Mouse (Mus musculus): Measurements from ENCODE around the gene Nrxn1. TPM values are rescaled to one million over a fixed set of nuclear protein-coding genes. Genes with fewer than 3 reads are reported as not detected.

Gene Nrxn1
- total and polyA plus RNA-seq, 2 experiments from 2014 or later, result 242 to 376 TPM

DNA sequence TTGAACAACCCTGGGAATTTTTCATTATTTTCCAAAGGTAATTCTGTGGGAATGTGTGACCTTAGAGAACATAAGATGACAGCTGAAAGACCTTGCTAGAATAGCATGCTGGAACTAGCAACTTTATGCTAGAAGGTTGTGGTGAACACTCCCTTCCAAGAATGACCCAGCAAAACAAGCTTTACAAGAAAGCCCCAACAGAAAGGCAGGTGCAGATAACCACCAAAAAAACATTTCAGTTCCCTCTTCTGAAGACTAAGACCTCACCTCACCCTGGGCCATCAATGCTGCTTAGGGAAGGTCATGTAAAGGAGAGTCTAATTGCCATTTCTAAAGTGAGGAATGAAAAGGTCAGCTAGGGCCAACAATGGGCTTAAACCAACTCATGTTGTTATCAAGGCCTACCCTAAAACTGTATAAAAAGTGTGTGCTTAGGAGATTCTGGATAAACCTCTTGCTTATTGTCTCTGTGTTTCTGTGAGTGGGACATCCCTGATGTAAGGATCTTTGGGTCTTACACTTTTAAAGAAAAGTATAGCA, 249.7 kb downstream of the Nrxn1 start:
- no peak for TF ChIP-seq CTCF (IDR thresholded peaks at IDR 0.05; ENCODE audit: low read depth)
- H3K36me3 ChIP-seq (ENCODE audit: insufficient read depth), result no peaks in the 10 kb centered on the region
- ATAC-seq, result no peak

DNA sequence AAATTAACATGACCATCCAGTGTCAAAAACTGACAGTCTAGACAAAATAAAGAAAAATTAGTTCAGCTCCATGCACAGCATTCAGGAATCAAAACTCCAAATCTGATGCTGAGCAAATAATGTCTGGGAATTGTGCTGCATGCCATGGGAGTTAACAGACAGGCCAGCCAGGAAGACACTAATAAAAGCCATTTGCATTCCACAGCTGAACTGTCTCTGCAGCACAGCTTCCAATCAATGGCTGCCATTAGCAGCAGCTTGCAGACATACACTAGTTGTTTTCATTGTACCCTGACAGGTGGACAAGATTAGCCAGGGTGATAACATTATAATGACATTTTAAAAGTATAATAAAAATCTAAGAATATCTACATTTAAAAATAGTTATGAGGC, 255.9 kb downstream of the Nrxn1 start:
- no peaks in the 10 kb centered on the region for H3K4me1 ChIP-seq (ENCODE audit: insufficient read depth)
- no peak overlapping the region for H3K4me3 ChIP-seq (ENCODE audit: low read depth, low read length)
- DNase-seq (no peak), ATAC-seq (peak; percentile 45; the same call in 1 of the 2 replicates)
- no peak for TF ChIP-seq CTCF (IDR thresholded peaks at IDR 0.05; ENCODE audit: low read depth)
- no peaks in the 10 kb centered on the region for H3K9me3 ChIP-seq (ENCODE audit: low read length)
- H3K27me3 ChIP-seq (ENCODE audit: insufficient read depth, low read length), result no peaks in the 10 kb centered on the region
- H3K9ac ChIP-seq, result no peak overlapping the region
- no peak overlapping the region for H3K4me2 ChIP-seq (ENCODE audit: low read depth)
- H3K36me3 ChIP-seq (ENCODE audit: insufficient read depth), result no peaks in the 10 kb centered on the region
- H3K27ac ChIP-seq (ENCODE audit: low read depth, low read length), result no peak overlapping the region

More for the DNA sequence above, 249.7 kb downstream of the Nrxn1 start:
- DNase-seq, result no peak
- H3K4me3 ChIP-seq (ENCODE audit: low read depth, low read length), result no peak overlapping the region
- H3K9me3 ChIP-seq (ENCODE audit: low read length), result no peaks in the 10 kb centered on the region
- H3K4me1 ChIP-seq (ENCODE audit: insufficient read depth), result no peaks in the 10 kb centered on the region
- H3K27ac ChIP-seq (ENCODE audit: low read depth, low read length), result no peak overlapping the region
- no peaks in the 10 kb centered on the region for H3K27me3 ChIP-seq (ENCODE audit: insufficient read depth, low read length)
- H3K4me2 ChIP-seq (ENCODE audit: low read depth), result no peak overlapping the region
- no peak overlapping the region for H3K9ac ChIP-seq

DNA sequence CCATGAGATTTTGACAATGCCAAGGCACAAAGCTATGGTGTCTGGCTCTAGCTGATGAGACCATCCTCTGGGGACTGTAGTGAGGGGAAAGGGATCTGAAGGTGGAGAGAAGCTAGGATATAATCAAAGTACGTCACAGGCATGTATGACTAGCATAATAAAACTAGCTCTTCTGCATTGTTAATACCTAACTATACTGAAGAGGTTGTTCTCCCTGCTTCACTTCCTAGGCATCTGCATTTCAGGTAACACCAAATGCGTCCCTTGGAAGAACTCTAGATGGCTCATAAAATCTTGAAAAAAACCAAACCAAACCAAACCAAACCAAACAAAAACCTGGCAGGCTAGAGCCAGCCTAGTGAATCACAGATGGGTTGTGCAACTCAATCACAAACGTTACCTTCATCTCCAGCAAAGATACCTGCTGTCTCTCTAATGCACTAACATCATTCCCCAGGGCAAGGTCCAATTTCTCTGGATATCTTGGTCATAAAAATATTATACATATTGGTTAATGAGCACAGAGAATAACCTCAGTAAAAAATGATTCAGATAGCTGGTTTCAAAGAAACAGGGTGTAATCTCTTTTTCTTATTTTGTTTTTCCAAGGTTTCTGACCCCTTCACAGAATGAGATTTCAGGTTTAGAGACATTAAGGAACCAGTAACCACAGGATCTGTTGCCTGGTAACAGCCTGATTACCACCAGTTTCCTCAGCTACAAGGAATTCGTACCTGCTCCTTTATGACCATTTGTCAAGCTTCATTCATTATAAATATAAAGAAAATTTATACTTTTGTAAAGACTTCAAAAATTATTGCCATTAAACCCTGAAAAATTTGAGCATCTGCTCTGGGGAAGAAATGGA, 256.5 kb downstream of the Nrxn1 start:
- DNase-seq (no peak), ATAC-seq (no peak)
- no peak overlapping the region for H3K4me3 ChIP-seq (ENCODE audit: low read depth, low read length)
- H3K27ac ChIP-seq (ENCODE audit: low read depth, low read length), result no peak overlapping the region; the same call in 1 of the 2 replicates
- H3K9me3 ChIP-seq (ENCODE audit: low read length), result no peaks in the 10 kb centered on the region
- no peaks in the 10 kb centered on the region for H3K27me3 ChIP-seq (ENCODE audit: insufficient read depth, low read length)
- no peak overlapping the region for H3K4me2 ChIP-seq (ENCODE audit: low read depth)
- no peaks in the 10 kb centered on the region for H3K36me3 ChIP-seq (ENCODE audit: insufficient read depth)
- H3K9ac ChIP-seq, result no peak overlapping the region
- no peaks in the 10 kb centered on the region for H3K4me1 ChIP-seq (ENCODE audit: insufficient read depth)
- TF ChIP-seq CTCF (IDR thresholded peaks at IDR 0.05; ENCODE audit: low read depth), result no peak
- WGBS, result 50% methylated on average over 4 of the region's 4 CpGs

DNA sequence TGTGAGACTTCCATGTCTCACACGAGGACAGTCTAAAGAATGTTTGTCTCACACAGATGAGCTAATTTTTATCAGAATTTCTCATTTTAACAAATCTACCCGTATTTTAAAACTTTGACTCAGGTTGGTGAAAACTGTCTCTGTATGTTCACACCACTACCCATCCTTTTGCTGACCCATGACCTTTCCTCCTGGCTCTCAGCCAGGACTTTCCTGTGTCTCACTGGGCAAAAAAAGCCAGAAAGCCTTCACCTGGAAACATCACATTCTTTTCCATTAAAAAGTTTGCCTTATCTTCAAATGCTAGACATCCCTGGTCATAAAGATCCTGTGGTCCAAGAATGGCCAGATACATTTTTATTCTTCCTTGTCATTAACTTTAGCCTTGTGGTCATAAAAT, 274.5 kb downstream of the Nrxn1 start:
- Histone ChIP-seq H3K27ac (ENCODE audit: low read depth, low read length) (no peak overlapping the region), H3K27me3 (ENCODE audit: insufficient read depth, low read length) (no peaks in the 10 kb centered on the region), H3K9ac (no peak overlapping the region), H3K9me3 (ENCODE audit: low read length) (no peaks in the 10 kb centered on the region), H3K4me1 (ENCODE audit: insufficient read depth) (no peaks in the 10 kb centered on the region), H3K4me2 (ENCODE audit: low read depth) (no peak overlapping the region), H3K4me3 (ENCODE audit: low read depth, low read length) (no peak overlapping the region), H3K36me3 (ENCODE audit: insufficient read depth) (no peaks in the 10 kb centered on the region)
- ATAC-seq (no peak), DNase-seq (no peak)
- TF ChIP-seq CTCF (IDR thresholded peaks at IDR 0.05; ENCODE audit: low read depth), result no peak
- WGBS, result 72% methylated on average over 2 of the region's 2 CpGs

DNA sequence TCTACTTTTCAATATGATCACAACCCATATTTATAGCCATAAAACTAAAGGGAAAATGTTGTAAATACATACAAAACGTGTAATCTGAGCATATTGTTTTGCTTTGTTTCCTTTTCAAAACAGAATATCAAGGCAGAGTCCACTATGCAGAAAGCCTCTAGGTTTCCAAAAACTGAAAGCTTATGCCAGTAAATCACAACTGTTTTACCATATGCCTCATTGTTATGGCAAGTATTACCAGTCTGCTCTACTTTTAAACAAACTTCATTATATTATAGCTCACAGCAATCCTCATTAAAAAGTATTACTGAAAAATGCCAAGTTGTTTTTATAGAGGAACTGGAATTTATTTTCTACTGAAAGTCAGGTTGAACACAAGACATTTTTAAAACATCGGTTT, 275.0 kb downstream of the Nrxn1 start:
- no peak for ATAC-seq
- TF ChIP-seq CTCF (IDR thresholded peaks at IDR 0.05; ENCODE audit: low read depth), result no peak
- H3K9me3 ChIP-seq (ENCODE audit: low read length), result no peaks in the 10 kb centered on the region
- H3K9ac ChIP-seq, result no peak overlapping the region
- no peaks in the 10 kb centered on the region for H3K27me3 ChIP-seq (ENCODE audit: insufficient read depth, low read length)
- H3K36me3 ChIP-seq (ENCODE audit: insufficient read depth), result no peaks in the 10 kb centered on the region
- WGBS, result 56% methylated on average over 2 of the region's 2 CpGs
- H3K27ac ChIP-seq (ENCODE audit: low read depth, low read length), result no peak overlapping the region
- H3K4me2 ChIP-seq (ENCODE audit: low read depth), result no peak overlapping the region
- DNase-seq, result no peak
- no peaks in the 10 kb centered on the region for H3K4me1 ChIP-seq (ENCODE audit: insufficient read depth)
- no peak overlapping the region for H3K4me3 ChIP-seq (ENCODE audit: low read depth, low read length)

DNA sequence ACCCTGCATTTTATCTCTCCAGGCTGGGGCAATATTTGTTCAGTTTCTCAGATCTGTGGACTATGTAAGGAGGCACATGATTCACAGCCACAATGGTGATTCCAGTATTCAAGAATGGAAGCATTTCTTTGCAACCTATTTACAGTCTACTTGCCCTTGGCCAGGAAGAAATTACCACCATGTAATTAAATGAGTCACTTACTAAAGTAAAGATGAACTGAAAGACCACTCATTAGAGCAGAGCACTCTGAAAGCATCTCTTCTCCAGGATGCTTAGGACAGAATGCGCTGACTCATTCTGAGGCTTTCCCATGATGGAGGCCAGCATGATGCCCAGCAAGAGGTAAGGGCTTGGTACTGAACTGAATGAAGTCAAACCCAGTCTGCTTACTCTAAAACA, 277.6 kb downstream of the Nrxn1 start:
- no peaks in the 10 kb centered on the region for H3K4me1 ChIP-seq (ENCODE audit: insufficient read depth)

DNA sequence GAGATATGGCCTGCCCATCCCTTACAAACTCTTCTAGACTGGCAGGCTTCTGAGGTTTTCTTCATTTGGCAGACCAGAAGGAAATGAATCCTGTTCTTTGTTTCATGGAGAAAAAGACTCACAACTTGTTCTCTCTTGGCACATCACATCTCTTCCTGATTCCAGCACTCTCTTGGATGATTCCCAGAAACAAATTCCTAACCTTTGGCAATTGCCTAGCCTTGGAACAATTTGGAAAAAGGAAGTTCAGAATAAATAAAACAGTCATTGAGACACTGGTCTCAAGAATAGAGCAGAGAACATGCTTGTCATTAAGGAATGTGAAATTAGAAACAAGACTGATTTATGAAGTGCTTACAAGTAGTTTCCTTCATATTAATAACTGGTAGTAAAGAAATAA, 279.1 kb downstream of the Nrxn1 start:
- ATAC-seq, result no peak
- H3K36me3 ChIP-seq (ENCODE audit: insufficient read depth), result no peaks in the 10 kb centered on the region
- no peak overlapping the region for H3K27ac ChIP-seq (ENCODE audit: low read depth, low read length)
- H3K4me2 ChIP-seq (ENCODE audit: low read depth), result no peak overlapping the region
- H3K27me3 ChIP-seq (ENCODE audit: insufficient read depth, low read length), result no peaks in the 10 kb centered on the region
- no peak overlapping the region for H3K9ac ChIP-seq
- no peak overlapping the region for H3K4me3 ChIP-seq (ENCODE audit: low read depth, low read length)
- H3K4me1 ChIP-seq (ENCODE audit: insufficient read depth), result no peaks in the 10 kb centered on the region
- no peaks in the 10 kb centered on the region for H3K9me3 ChIP-seq (ENCODE audit: low read length)
- no peak for DNase-seq
- TF ChIP-seq CTCF (IDR thresholded peaks at IDR 0.05; ENCODE audit: low read depth), result no peak

More for the DNA sequence above, 277.6 kb downstream of the Nrxn1 start:
- no peak for DNase-seq
- TF ChIP-seq CTCF (IDR thresholded peaks at IDR 0.05; ENCODE audit: low read depth), result no peak
- Histone ChIP-seq H3K9ac (no peak overlapping the region), H3K36me3 (ENCODE audit: insufficient read depth) (no peaks in the 10 kb centered on the region), H3K4me3 (ENCODE audit: low read depth, low read length) (no peak overlapping the region), H3K9me3 (ENCODE audit: low read length) (no peaks in the 10 kb centered on the region), H3K27ac (ENCODE audit: low read depth, low read length) (no peak overlapping the region), H3K27me3 (ENCODE audit: insufficient read depth, low read length) (no peaks in the 10 kb centered on the region), H3K4me2 (ENCODE audit: low read depth) (no peak overlapping the region)
- no peak for ATAC-seq
- 92% methylated on average over 1 of the region's 1 CpGs for WGBS
